Mouse (Mus musculus): ENCODE measurements around the gene Adgrg3. TPM values are rescaled to one million over a fixed set of nuclear protein-coding genes. Genes with fewer than 3 reads are reported as not detected.
A peak's percentile ranks its signal among the peaks of the same experiment; 100 is the strongest.

The Adgrg3 gene
- polyA plus RNA-seq, 1 experiment from 2014 or later = 3.8 TPM

GRCm38 (mm10) chr8:94996037-94996436 is 21.5 kb upstream of the Adgrg3 start:
- Histone ChIP-seq H3K4me1 (ENCODE audit: control insufficient read depth, insufficient read depth, low read length) (peaks cover 37% of the 10 kb centered on the region), H3K4me3 (ENCODE audit: low read length) (no peak overlapping the region), H3K9me3 (ENCODE audit: control insufficient read depth, low read length) (no peaks in the 10 kb centered on the region), H3K9ac (ENCODE audit: low read depth, low read length) (no peak overlapping the region), H3K27ac (ENCODE audit: low read depth, low read length) (no peak overlapping the region), H3K36me3 (ENCODE audit: control insufficient read depth, insufficient read depth, low read length) (no peaks in the 10 kb centered on the region), H3K27me3 (ENCODE audit: control insufficient read depth, insufficient read depth, low read length) (no peaks in the 10 kb centered on the region), H3K4me2 (replicated peaks; ENCODE audit: low read depth, low read length) (no peak overlapping the region)
- WGBS = 77% methylated on average over 12 of the region's 12 CpGs
- no peak for ATAC-seq (ENCODE audit: low FRiP score, low TSS enrichment)

- Histone ChIP-seq H3K36me3 (ENCODE audit: control insufficient read depth, insufficient read depth, low read length) (no peaks in the 10 kb centered on the region), H3K9me3 (ENCODE audit: control insufficient read depth, low read length) (no peaks in the 10 kb centered on the region), H3K4me3 (ENCODE audit: low read length) (no peak overlapping the region), H3K27me3 (ENCODE audit: control insufficient read depth, insufficient read depth, low read length) (no peaks in the 10 kb centered on the region), H3K4me1 (ENCODE audit: control insufficient read depth, insufficient read depth, low read length) (peaks cover 29% of the 10 kb centered on the region), H3K9ac (ENCODE audit: low read depth, low read length) (no peak overlapping the region), H3K27ac (ENCODE audit: low read depth, low read length) (no peak overlapping the region), H3K4me2 (replicated peaks; ENCODE audit: low read depth, low read length) (no peak overlapping the region)
- no peak for ATAC-seq (ENCODE audit: low FRiP score, low TSS enrichment)
- 60% methylated on average over 6 of the region's 6 CpGs for WGBS
Measured at GRCm38 (mm10) chr8:94996899-94997856, 20.3 kb upstream of the Adgrg3 start.

DNA sequence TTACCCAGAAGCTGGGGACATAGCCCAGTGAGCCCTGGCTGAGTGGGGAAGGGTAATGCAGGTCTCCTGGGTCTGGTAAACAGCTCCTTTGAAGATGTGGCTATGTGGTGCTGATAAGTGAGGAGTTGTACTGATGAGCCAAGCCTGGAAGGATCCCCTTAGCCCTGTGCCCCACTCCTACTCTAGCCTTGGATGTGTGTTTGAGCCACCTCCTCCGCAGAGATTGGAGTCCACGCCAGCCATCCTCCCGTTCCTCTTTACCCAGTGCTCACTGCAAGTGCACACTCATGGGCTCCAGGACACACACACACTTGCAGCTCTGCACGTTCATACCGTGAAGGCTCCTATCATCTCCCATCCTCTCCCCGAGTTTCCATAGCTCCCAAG is 19.6 kb upstream of the Adgrg3 start:
- Histone ChIP-seq H3K4me1 (ENCODE audit: control insufficient read depth, insufficient read depth, low read length) (peaks cover 26% of the 10 kb centered on the region), H3K9ac (ENCODE audit: low read depth, low read length) (no peak overlapping the region), H3K9me3 (ENCODE audit: control insufficient read depth, low read length) (no peaks in the 10 kb centered on the region), H3K36me3 (ENCODE audit: control insufficient read depth, insufficient read depth, low read length) (no peaks in the 10 kb centered on the region), H3K27ac (ENCODE audit: low read depth, low read length) (no peak overlapping the region), H3K4me3 (ENCODE audit: low read length) (no peak overlapping the region), H3K27me3 (ENCODE audit: control insufficient read depth, insufficient read depth, low read length) (no peaks in the 10 kb centered on the region), H3K4me2 (replicated peaks; ENCODE audit: low read depth, low read length) (no peak overlapping the region)
- 72% methylated on average over 6 of the region's 6 CpGs for WGBS
- ATAC-seq (ENCODE audit: low FRiP score, low TSS enrichment) = no peak

DNA sequence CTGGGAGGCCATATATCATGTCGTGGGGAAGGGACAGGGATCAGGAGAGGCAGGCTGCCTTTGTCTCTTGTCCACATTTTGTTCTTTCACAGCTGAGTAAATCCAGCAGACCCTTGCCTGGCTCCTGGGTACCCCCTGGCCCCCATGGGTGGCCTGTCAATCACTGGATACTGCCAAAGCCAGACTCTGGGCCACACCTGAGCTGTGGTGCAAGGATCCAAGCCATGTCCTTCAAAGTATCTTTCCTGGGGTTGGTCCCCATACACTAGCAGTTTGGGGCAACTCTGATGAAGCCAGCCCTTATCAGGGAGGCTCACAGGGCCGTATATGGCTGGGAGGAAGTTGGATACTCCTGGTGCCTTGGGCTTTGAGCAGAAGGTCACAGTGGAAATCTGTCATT is 19.1 kb upstream of the Adgrg3 start:
- H3K27ac ChIP-seq (ENCODE audit: low read depth, low read length) = peak overlapping the region; percentile 30; the same call in 1 of the 2 replicates
- H3K36me3 ChIP-seq (ENCODE audit: control insufficient read depth, insufficient read depth, low read length) = no peaks in the 10 kb centered on the region
- no peak overlapping the region for H3K4me3 ChIP-seq (ENCODE audit: low read length)
- no peak overlapping the region for H3K9ac ChIP-seq (ENCODE audit: low read depth, low read length)
- 45% methylated on average over 2 of the region's 2 CpGs for WGBS
- H3K9me3 ChIP-seq (ENCODE audit: control insufficient read depth, low read length) = no peaks in the 10 kb centered on the region
- H3K27me3 ChIP-seq (ENCODE audit: control insufficient read depth, insufficient read depth, low read length) = no peaks in the 10 kb centered on the region
- H3K4me1 ChIP-seq (ENCODE audit: control insufficient read depth, insufficient read depth, low read length) = peaks cover 26% of the 10 kb centered on the region
- no peak for ATAC-seq (ENCODE audit: low FRiP score, low TSS enrichment)
- no peak overlapping the region for H3K4me2 ChIP-seq (replicated peaks; ENCODE audit: low read depth, low read length)

DNA sequence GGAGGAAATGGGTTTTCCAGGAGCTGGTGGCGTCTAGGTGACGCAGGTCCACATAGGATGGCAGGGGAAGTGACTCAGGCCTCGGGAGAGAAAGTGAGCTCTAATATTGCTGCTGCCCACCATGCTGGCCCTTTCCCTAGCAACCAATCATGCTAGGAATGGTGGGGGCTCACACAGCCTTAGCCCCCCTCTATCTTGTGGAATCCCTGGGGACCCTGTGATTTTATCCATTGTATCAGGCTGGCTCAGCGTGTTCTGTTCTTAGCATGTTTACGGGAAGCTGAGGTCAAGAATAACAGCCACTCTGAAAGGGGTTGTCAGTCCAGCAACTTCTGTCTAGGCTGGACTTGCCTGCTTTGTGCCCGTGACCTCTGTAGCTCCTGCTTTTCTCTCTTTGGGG is 18.5 kb upstream of the Adgrg3 start:
- H3K9ac ChIP-seq (ENCODE audit: low read depth, low read length) = no peak overlapping the region
- H3K4me2 ChIP-seq (replicated peaks; ENCODE audit: low read depth, low read length) = no peak overlapping the region
- no peaks in the 10 kb centered on the region for H3K9me3 ChIP-seq (ENCODE audit: control insufficient read depth, low read length)
- H3K4me1 ChIP-seq (ENCODE audit: control insufficient read depth, insufficient read depth, low read length) = peaks cover 26% of the 10 kb centered on the region
- peak overlapping the region; percentile 48; the same call in 1 of the 2 replicates for H3K27ac ChIP-seq (ENCODE audit: low read depth, low read length)
- ATAC-seq (ENCODE audit: low FRiP score, low TSS enrichment) = no peak
- no peaks in the 10 kb centered on the region for H3K27me3 ChIP-seq (ENCODE audit: control insufficient read depth, insufficient read depth, low read length)
- no peak overlapping the region for H3K4me3 ChIP-seq (ENCODE audit: low read length)
- no peaks in the 10 kb centered on the region for H3K36me3 ChIP-seq (ENCODE audit: control insufficient read depth, insufficient read depth, low read length)
- 60% methylated on average over 6 of the region's 6 CpGs for WGBS

DNA sequence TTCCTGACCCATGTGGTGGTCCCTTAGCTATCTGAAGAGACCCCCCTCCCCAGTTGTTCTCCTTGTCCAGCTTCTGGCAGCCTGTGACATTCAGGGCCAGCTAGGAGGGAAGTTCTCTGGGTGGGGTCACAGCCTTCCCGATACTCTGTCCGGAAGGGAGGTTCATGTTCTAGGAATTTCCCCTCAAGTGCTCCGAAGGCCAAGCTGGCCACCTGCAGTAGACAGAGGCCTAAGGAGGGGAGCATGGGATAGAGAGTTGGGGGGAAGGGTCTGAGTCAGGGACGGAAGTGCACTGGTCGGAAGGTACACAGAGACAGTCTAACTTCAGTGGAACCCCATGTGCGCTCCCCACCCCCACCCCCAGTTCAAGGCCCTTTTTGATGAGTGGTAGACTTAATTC is 17.5 kb upstream of the Adgrg3 start:
- ATAC-seq (ENCODE audit: low FRiP score, low TSS enrichment) = no peak
- H3K4me3 ChIP-seq (ENCODE audit: low read length) = no peak overlapping the region
- no peaks in the 10 kb centered on the region for H3K27me3 ChIP-seq (ENCODE audit: control insufficient read depth, insufficient read depth, low read length)
- peak overlapping the region; percentile 52; the same call in 1 of the 2 replicates for H3K27ac ChIP-seq (ENCODE audit: low read depth, low read length)
- 53% methylated on average over 6 of the region's 6 CpGs for WGBS
- H3K9me3 ChIP-seq (ENCODE audit: control insufficient read depth, low read length) = no peaks in the 10 kb centered on the region
- peaks cover 26% of the 10 kb centered on the region for H3K4me1 ChIP-seq (ENCODE audit: control insufficient read depth, insufficient read depth, low read length)
- H3K36me3 ChIP-seq (ENCODE audit: control insufficient read depth, insufficient read depth, low read length) = no peaks in the 10 kb centered on the region
- no peak overlapping the region for H3K4me2 ChIP-seq (replicated peaks; ENCODE audit: low read depth, low read length)
- H3K9ac ChIP-seq (ENCODE audit: low read depth, low read length) = no peak overlapping the region

- H3K9ac ChIP-seq (ENCODE audit: low read depth, low read length) = no peak overlapping the region
- no peaks in the 10 kb centered on the region for H3K36me3 ChIP-seq (ENCODE audit: control insufficient read depth, insufficient read depth, low read length)
- H3K9me3 ChIP-seq (ENCODE audit: control insufficient read depth, low read length) = no peaks in the 10 kb centered on the region
- H3K4me2 ChIP-seq (replicated peaks; ENCODE audit: low read depth, low read length) = no peak overlapping the region
- no peak overlapping the region for H3K4me3 ChIP-seq (ENCODE audit: low read length)
- ATAC-seq (ENCODE audit: low FRiP score, low TSS enrichment) = peak; percentile 45; the same call in 1 of the 2 replicates
- H3K27ac ChIP-seq (ENCODE audit: low read depth, low read length) = peak overlapping the region; percentile 52; the same call in 1 of the 2 replicates
- WGBS = 20% methylated on average over 5 of the region's 5 CpGs
- H3K27me3 ChIP-seq (ENCODE audit: control insufficient read depth, insufficient read depth, low read length) = no peaks in the 10 kb centered on the region
- peaks cover 26% of the 10 kb centered on the region for H3K4me1 ChIP-seq (ENCODE audit: control insufficient read depth, insufficient read depth, low read length)
Measured at GRCm38 (mm10) chr8:95000684-95001083, 16.8 kb upstream of the Adgrg3 start.

- 72% methylated on average over 5 of the region's 5 CpGs for WGBS
- H3K4me1 ChIP-seq (ENCODE audit: control insufficient read depth, insufficient read depth, low read length) = peaks cover 26% of the 10 kb centered on the region
- H3K9ac ChIP-seq (ENCODE audit: low read depth, low read length) = no peak overlapping the region
- H3K4me3 ChIP-seq (ENCODE audit: low read length) = no peak overlapping the region
- no peaks in the 10 kb centered on the region for H3K27me3 ChIP-seq (ENCODE audit: control insufficient read depth, insufficient read depth, low read length)
- no peak for ATAC-seq (ENCODE audit: low FRiP score, low TSS enrichment)
- H3K36me3 ChIP-seq (ENCODE audit: control insufficient read depth, insufficient read depth, low read length) = no peaks in the 10 kb centered on the region
- H3K4me2 ChIP-seq (replicated peaks; ENCODE audit: low read depth, low read length) = no peak overlapping the region
- peak overlapping the region; percentile 19; the same call in 1 of the 2 replicates for H3K27ac ChIP-seq (ENCODE audit: low read depth, low read length)
- no peaks in the 10 kb centered on the region for H3K9me3 ChIP-seq (ENCODE audit: control insufficient read depth, low read length)
Measured at GRCm38 (mm10) chr8:95001165-95001564, 16.3 kb upstream of the Adgrg3 start.

DNA sequence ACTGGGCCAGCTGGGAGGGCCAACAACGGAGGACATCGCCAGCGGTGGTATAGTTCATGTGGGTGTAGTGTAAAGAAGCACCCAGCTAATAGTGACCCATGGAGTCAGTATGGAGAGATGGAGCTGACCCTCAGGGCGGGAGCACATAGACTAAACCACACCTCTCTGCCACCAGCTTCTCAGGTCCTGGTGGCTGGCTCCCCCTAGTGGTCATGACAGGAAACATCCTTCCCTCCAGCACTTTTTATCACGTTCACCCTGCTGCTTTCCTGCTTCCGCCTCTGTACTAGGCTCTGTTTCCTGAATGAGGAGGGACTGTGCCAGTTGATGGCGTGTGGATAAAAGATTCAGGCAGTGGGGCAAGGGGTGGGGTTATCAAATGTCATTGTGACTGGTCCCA is 15.8 kb upstream of the Adgrg3 start:
- 10% methylated on average over 7 of the region's 7 CpGs for WGBS
- ATAC-seq (ENCODE audit: low FRiP score, low TSS enrichment) = peak; percentile 51
- H3K9ac ChIP-seq (ENCODE audit: low read depth, low read length) = no peak overlapping the region
- H3K4me3 ChIP-seq (ENCODE audit: low read length) = no peak overlapping the region
- H3K27ac ChIP-seq (ENCODE audit: low read depth, low read length) = 0 out of 2 replicates have a peak overlapping the region, but pooled peaks have one; percentile 19
- H3K4me1 ChIP-seq (ENCODE audit: control insufficient read depth, insufficient read depth, low read length) = peaks cover 24% of the 10 kb centered on the region
- H3K27me3 ChIP-seq (ENCODE audit: control insufficient read depth, insufficient read depth, low read length) = no peaks in the 10 kb centered on the region
- no peaks in the 10 kb centered on the region for H3K9me3 ChIP-seq (ENCODE audit: control insufficient read depth, low read length)
- H3K4me2 ChIP-seq (replicated peaks; ENCODE audit: low read depth, low read length) = no peak overlapping the region
- H3K36me3 ChIP-seq (ENCODE audit: control insufficient read depth, insufficient read depth, low read length) = no peaks in the 10 kb centered on the region
